Mouse (Mus musculus) cerebellum, adult 11 months (tissue): ENCODE results near the gene Vsig10.

Experiments
- DNase-seq: peaks from one replicate; pipeline ENCODE4 v3.0.0; 2022

The Vsig10 gene

DNA sequence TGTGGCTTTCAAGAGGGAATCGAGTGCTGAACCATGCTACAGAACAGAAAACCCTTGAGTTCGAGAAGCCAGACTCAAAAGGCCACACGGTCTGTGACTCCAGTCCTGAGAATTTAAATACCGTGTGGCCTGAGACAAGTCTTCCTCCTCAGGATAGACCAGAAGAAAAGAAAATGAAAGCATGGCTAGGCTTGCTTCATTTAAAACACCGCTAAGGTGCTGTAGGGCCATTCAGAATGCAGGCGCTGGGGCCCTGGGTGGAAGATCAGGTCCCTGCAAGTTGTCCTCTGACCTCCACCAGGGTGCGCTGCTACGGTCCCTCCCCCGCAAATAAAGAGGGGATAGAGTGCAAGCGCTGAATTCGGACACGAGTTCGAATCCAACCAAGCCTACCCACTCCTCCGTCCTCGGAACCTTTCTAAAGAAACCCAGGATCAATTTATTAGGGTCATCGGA lies 69.4 kb downstream of the Vsig10 start:
- peak; percentile 57 for DNase-seq

DNA sequence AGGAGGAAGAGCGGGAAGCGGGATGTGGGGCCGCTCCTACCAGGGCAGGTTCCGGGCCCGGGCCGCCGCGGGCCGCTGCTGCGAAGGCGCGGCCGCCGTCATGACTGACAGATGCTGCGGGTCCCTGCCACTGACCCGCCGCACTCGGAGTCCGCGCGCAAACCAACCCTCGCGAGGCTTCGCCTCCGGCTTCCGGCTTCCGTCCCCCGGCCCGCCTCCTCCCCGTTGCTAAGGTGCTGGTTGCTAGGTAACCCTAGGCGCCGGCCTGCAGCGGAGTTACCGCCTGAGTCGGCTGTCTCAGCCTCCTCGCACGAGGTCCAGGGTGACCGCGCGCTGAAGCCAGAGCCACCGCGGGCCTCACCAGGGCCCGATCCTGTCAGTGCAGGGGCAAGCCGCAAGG lies 70.0 kb downstream of the Vsig10 start, which contains the start of gene Rfc5:
Rfc5 (minus strand) TSS at position 171 of the 400 bp plus-strand sequence.
- peak; percentile 88 for DNase-seq

DNA sequence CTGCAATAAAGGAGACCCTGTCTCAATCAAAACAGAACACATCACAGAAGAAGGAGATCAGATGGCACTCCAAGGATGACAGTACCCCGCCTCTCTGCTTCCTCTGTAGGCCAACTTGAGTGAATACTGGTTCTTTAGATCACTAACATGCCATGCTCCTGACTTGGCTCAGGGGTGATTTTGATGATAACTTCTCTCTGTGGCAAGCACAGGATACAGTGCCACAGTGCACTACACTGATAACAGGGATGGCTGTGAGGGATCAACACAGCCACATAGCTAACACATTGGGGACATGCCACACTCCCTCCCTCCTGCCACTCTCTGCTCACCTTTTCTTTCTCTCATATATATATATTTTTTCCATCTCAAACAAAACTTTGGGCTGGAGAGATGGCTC lies 72.0 kb downstream of the Vsig10 start:
- DNase-seq = no peak

DNA sequence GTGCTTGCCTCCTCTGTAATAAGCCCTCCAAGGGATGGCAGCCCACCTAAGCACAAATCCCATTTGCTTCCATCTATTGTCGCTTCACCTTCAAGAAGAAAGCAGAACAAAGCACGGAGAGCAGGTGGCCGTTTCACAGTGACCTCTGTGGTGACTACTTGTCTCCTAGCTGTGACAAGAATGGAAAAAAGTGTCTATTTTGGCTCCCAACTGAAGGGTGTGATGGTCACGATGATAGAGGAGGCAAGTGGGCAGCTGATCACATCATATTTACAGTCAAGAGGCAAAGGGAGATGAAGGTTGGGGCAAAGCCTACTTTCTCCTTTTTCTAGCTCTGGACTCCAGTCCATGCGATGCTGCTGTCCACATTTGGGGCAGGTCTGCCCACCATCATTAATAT lies 77.0 kb downstream of the Vsig10 start:
- DNase-seq = no peak

DNA sequence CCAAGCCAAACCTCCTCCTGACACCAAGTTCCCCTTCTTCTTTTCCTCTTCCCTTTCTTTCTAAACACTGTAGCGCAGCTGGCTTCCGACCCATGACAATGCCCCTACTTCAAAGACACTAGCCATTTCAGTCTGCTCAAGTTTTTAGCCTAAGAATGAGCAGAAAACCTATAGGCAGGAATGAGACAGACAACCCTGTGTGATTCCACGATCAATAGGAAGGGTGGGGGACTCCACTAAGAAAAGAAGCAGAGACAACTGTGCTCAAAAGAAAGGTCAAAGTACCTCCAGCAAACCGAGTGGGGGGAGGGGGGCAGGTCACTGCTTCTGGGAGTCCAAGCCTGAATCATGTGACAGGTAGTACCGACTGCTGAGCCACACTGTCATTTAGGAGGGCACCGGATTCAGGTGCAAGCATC lies 77.7 kb downstream of the Vsig10 start:
- no peak for DNase-seq

DNA sequence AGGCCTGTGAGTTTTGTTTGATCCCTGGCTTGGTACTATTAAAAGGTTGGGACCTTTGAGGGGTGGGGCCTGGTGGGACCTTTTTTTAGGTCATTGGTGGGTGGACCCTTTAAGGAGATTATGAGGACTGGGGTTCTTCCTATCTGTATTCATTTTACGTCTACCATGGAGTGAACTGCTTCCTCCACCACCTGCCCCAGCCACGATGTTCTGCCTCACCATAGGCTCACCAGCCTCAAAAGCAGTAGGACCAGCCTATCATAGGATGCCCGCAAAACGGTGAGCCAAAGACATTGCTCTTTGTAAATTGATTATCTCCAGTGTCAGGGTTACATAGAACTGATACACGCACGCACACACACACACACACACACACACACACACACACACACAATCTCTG lies 78.5 kb downstream of the Vsig10 start:
- DNase-seq = no peak

DNA sequence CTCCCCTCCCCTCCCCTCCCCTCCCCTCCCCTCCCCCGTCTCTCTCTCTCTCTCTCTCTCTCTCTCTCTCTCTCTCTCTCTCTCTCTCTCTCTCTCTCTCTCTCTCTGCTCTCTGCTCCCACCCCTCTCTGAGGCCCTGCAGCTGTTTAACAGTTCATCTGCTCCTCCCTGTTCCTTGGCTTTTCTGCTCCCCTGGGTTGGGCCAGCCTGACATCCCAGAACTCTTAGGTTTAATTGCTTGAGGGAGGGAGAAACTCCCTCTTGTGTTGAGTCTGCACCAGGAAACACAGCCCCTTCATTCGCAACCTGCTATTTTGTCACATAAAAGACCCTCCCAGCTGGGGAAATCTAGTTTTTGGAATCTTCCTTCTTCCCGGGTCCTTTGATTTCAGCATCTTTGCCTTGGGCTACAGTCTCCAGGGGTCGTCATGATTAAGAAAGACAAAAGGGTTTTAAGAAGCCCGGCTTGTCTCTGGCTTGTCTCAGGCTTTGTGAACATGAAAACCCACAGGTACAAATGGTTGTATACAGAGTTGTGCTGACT lies 79.2 kb downstream of the Vsig10 start:
- DNase-seq = no peak

DNA sequence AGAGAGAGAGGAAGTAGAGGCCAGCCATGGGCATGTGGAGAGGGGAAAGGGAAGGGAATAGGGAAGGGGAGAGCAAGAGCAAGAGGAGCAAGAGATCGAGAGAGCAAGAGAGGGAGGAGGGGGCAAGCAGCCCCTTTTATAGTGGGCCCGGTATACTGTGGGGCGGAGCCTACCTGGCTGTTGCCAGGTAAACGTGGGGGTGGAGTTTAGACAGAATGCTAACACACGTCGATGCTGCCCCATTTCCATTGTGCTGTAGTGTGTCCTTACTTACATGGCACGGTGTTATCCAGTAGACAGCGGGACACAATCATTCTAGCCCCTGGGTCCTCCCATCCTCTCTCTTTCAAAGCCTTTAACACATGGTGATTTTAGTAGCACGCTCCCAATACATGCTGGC lies 80.4 kb downstream of the Vsig10 start:
- DNase-seq = no peak

DNA sequence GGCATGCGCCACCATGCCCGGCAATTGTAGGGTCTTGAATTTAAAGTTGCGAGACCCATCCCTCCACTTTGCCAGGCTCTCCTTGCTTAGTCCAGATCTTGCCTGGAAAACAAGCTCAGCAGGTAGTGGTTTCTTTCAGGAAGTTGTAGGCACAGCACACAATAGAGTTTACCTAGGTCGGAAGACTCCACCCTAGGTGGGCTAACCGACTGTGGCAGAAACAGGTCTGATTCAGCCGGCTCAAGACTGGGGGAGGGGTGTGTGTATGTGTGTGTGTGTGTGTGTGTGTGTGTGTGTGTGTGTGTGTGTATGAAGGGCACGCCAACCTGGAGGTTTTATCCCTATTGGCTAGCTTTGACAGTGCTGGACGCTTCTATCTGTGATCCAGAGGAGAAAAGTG lies 84.7 kb downstream of the Vsig10 start:
- no peak for DNase-seq
